Mouse (Mus musculus): ENCODE results near the gene Ttll9.

Gene Ttll9

DNA sequence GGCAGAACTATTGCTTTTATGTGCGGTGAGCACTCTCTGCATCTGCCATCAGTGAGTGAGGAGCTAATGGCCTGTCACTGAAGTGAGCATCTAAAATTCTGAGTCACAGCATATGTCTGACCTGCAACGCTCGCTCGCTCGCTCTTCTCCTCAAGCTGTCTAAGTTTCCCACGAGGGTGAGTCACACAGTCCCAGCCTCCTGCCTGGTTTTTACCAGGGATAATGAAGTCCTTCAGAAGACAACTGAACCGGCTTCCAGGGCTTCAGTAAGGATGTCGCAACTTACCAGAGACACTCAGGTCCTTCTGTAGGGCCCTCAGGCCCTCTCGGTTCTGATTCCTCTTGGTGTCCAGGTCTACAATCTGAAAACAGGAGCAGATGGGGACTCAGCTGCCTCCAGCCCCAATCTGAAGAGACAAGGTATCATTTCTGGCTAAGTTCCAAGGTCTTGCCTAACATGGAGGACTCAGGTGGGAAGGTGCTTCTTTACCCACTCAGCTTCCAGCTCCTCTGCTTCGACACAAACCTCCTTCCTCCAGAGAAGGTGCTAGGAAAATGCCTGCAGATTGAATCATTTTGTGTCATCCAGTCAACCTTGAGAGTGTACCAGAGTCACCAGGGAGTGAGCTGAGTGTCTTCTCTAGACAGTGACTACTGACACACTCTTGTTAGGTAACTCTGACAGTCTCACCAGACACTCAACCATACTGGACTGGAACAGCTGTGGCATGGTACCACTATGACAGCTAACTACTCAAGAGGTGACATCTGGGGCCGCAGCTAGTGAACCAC, 51.6 kb downstream of the Ttll9 start:
- Histone ChIP-seq H3K4me3 (replicated peaks; ENCODE audit: low read length) (peak overlapping the region; percentile 95), H3K36me3 (ENCODE audit: insufficient read depth, low read length) (peaks cover 53% of the 10 kb centered on the region), H3K27me3 (ENCODE audit: insufficient read depth, low read length) (peaks cover 21% of the 10 kb centered on the region), H3K9me3 (ENCODE audit: low read length) (no peaks in the 10 kb centered on the region), H3K4me1 (replicated peaks; ENCODE audit: low read depth, low read length) (peaks cover 47% of the 10 kb centered on the region)
- TF ChIP-seq NANOG (IDR thresholded peaks at IDR 0.05; ENCODE audit: borderline replicate concordance, low read length) (no peak), CTCF (conservative IDR thresholded peaks at IDR 0.05; ENCODE audit: low read length) (no peak), POU5F1 (IDR thresholded peaks at IDR 0.05; ENCODE audit: borderline replicate concordance, low read length) (no peak)

DNA sequence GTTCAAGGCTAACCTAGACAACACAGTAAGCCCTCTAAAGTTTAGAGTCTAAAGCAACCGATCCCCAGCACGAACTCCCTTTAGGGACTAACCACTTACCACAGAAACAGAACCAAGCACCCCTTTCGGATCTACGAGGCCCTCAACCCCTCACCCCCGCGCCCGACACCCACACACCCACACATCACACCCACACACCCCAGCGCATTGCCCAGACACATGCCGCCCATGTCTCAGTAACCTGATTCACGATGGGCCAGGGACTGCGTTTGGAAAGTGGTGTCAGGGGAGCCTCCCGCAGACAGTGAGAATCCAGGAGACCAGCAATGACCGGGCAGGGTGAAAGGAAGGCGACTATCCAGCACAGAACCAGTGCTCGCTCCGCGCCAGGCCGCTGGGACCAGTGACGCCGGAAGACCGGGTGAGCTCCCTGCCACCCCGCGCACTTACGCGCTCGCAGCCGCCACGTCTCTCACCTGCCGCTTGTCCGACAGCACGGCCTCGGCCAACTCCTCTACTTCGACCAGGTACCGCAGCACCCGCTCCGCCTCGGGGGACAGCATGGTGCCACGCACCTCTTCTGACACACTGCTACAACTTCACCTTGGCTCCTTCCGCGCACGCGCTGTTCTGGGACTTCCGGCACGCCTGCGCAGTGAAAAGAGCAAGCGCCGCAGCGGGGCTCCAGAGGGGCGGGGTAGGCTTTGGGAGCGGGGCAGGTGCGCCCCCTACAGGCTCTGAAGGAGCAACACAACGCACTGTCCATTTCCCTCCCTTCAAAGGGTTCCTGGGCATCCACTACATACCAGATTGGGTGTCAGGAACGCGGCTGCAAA, 52.7 kb downstream of the Ttll9 start, which contains the start of gene Pdrg1:
Gene Pdrg1, minus strand, starts transcription at position 670 of the 836 bp plus-strand sequence.
- Histone ChIP-seq H3K4me1 (replicated peaks; ENCODE audit: low read depth, low read length) (peaks cover 37% of the 10 kb centered on the region), H3K4me3 (replicated peaks; ENCODE audit: low read length) (peak within 1 kb of the TSS; percentile 95), H3K36me3 (ENCODE audit: insufficient read depth, low read length) (peaks cover 42% of the 10 kb centered on the region), H3K27me3 (ENCODE audit: insufficient read depth, low read length) (peaks cover 29% of the 10 kb centered on the region), H3K9me3 (ENCODE audit: low read length) (no peaks in the 10 kb centered on the region)
- TF ChIP-seq CTCF (conservative IDR thresholded peaks at IDR 0.05; ENCODE audit: low read length) (peak; percentile 77), NANOG (IDR thresholded peaks at IDR 0.05; ENCODE audit: borderline replicate concordance, low read length) (no peak)

DNA sequence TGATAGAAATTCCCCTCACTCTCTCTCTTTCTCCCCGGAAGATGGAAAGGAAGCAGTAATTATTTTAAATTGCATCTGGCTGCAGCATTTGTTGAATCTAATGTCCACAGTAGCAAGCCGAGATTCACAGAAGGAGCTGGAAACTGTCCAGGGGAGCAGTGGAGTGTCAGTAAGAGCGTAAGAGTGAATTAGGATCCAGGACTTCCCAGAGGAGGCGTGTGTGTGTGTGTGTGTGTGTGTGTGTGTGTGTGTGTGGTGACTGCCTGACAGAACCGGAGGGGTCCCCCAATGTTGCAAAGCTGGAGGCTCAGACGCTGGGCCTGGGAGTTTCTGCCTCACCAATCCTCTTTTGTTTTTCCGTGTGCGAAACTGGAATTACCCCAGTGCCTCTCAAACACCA, 53.5 kb downstream of the Ttll9 start:
- TF ChIP-seq CTCF (conservative IDR thresholded peaks at IDR 0.05; ENCODE audit: low read length): no peak
- no peak for TF ChIP-seq POU5F1 (IDR thresholded peaks at IDR 0.05; ENCODE audit: borderline replicate concordance, low read length)
- no peak for TF ChIP-seq NANOG (IDR thresholded peaks at IDR 0.05; ENCODE audit: borderline replicate concordance, low read length)
- no peaks in the 10 kb centered on the region for H3K9me3 ChIP-seq (ENCODE audit: low read length)
- H3K27me3 ChIP-seq (ENCODE audit: insufficient read depth, low read length): peaks cover 34% of the 10 kb centered on the region
- H3K4me3 ChIP-seq (replicated peaks; ENCODE audit: low read length): no peak overlapping the region
- peaks cover 34% of the 10 kb centered on the region for H3K36me3 ChIP-seq (ENCODE audit: insufficient read depth, low read length)
- peaks cover 38% of the 10 kb centered on the region for H3K4me1 ChIP-seq (replicated peaks; ENCODE audit: low read depth, low read length)

DNA sequence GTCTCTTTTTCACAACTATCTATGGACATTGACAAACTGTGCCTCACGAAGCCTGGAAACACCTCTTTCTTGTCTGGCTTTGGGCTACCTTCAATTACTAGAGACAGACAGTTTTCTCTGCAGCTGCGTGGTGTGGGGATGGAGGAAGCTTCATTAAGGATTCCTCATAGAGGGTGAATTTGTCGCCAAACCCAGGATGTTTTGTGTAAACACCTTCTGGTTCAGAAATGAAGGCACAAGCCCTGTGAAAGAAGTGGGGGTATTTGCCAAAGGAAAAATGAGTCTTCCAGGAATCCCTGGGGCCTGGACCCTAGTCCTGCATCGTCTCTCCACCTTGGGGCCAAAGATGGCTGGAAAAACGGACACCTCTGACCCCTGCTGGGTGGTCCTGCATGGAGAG, 54.5 kb downstream of the Ttll9 start:
- Histone ChIP-seq H3K4me3 (replicated peaks; ENCODE audit: low read length) (no peak overlapping the region), H3K4me1 (replicated peaks; ENCODE audit: low read depth, low read length) (peaks cover 41% of the 10 kb centered on the region), H3K9me3 (ENCODE audit: low read length) (no peaks in the 10 kb centered on the region), H3K27me3 (ENCODE audit: insufficient read depth, low read length) (peaks cover 34% of the 10 kb centered on the region), H3K36me3 (ENCODE audit: insufficient read depth, low read length) (peaks cover 24% of the 10 kb centered on the region)
- TF ChIP-seq NANOG (IDR thresholded peaks at IDR 0.05; ENCODE audit: borderline replicate concordance, low read length): no peak
- no peak for TF ChIP-seq POU5F1 (IDR thresholded peaks at IDR 0.05; ENCODE audit: borderline replicate concordance, low read length)
- no peak for TF ChIP-seq CTCF (conservative IDR thresholded peaks at IDR 0.05; ENCODE audit: low read length)

DNA sequence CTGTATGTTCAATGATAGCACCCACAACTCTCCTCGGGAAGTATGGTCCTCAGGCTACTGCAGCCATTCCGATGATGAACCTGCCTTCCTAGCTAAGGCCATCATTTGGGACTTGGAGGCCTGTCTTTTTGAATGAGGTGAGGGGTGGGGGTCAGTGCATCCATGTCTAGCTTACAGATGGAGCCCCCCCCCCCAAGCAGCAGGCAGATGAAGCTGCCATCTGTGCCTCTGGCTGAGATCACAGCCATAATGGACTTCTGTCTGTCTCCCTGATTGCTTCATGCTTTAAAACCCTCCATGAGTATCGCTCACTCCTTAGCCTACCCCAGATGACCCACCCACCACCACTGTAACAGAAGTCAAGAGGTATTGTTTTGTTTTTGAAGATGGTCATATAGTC, 57.1 kb downstream of the Ttll9 start:
- Histone ChIP-seq H3K9me3 (ENCODE audit: low read length) (no peaks in the 10 kb centered on the region), H3K27me3 (ENCODE audit: insufficient read depth, low read length) (peaks cover 38% of the 10 kb centered on the region), H3K36me3 (ENCODE audit: insufficient read depth, low read length) (no peaks in the 10 kb centered on the region), H3K4me1 (replicated peaks; ENCODE audit: low read depth, low read length) (peaks cover 31% of the 10 kb centered on the region), H3K4me3 (replicated peaks; ENCODE audit: low read length) (no peak overlapping the region)
- TF ChIP-seq POU5F1 (IDR thresholded peaks at IDR 0.05; ENCODE audit: borderline replicate concordance, low read length): no peak
- TF ChIP-seq NANOG (IDR thresholded peaks at IDR 0.05; ENCODE audit: borderline replicate concordance, low read length): no peak
- no peak for TF ChIP-seq CTCF (conservative IDR thresholded peaks at IDR 0.05; ENCODE audit: low read length)

- Histone ChIP-seq H3K4me3 (replicated peaks; ENCODE audit: low read length) (no peak overlapping the region), H3K27me3 (ENCODE audit: insufficient read depth, low read length) (peaks cover 42% of the 10 kb centered on the region), H3K36me3 (ENCODE audit: insufficient read depth, low read length) (no peaks in the 10 kb centered on the region), H3K9me3 (ENCODE audit: low read length) (no peaks in the 10 kb centered on the region), H3K4me1 (replicated peaks; ENCODE audit: low read depth, low read length) (peaks cover 22% of the 10 kb centered on the region)
- TF ChIP-seq POU5F1 (IDR thresholded peaks at IDR 0.05; ENCODE audit: borderline replicate concordance, low read length) (no peak), NANOG (IDR thresholded peaks at IDR 0.05; ENCODE audit: borderline replicate concordance, low read length) (no peak), CTCF (conservative IDR thresholded peaks at IDR 0.05; ENCODE audit: low read length) (no peak)
Observed at GRCm38 (mm10) chr2:153021163-153021562, 58.9 kb downstream of the Ttll9 start.

- Histone ChIP-seq H3K4me3 (replicated peaks; ENCODE audit: low read length) (no peak overlapping the region), H3K27me3 (ENCODE audit: insufficient read depth, low read length) (peaks cover 41% of the 10 kb centered on the region), H3K4me1 (replicated peaks; ENCODE audit: low read depth, low read length) (peaks cover 22% of the 10 kb centered on the region), H3K9me3 (ENCODE audit: low read length) (no peaks in the 10 kb centered on the region), H3K36me3 (ENCODE audit: insufficient read depth, low read length) (no peaks in the 10 kb centered on the region)
- no peak for TF ChIP-seq NANOG (IDR thresholded peaks at IDR 0.05; ENCODE audit: borderline replicate concordance, low read length)
- no peak for TF ChIP-seq POU5F1 (IDR thresholded peaks at IDR 0.05; ENCODE audit: borderline replicate concordance, low read length)
- no peak for TF ChIP-seq CTCF (conservative IDR thresholded peaks at IDR 0.05; ENCODE audit: low read length)
Observed at GRCm38 (mm10) chr2:153022855-153023254, 60.6 kb downstream of the Ttll9 start.

DNA sequence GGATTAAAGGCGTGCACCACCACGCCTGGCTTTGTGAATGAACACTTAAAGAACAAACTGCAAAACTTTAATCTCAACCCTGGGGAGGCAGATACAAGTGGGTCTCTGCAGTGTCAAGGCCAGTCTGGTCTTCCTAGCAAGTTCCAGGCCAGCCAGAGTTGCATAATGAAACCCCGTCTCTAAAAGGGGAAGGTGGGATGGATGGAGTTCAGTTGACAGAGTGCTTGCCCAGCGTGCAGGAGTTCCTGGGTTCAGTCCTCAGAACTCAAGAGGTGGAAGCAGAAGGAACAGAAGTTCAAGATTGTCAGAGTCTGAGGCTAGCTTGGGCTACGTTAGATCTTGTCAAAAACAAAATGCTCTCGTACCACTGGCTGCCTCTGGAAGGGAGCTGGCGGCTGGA, 63.8 kb downstream of the Ttll9 start:
- no peak for TF ChIP-seq NANOG (IDR thresholded peaks at IDR 0.05; ENCODE audit: borderline replicate concordance, low read length)
- no peak for TF ChIP-seq POU5F1 (IDR thresholded peaks at IDR 0.05; ENCODE audit: borderline replicate concordance, low read length)
- TF ChIP-seq CTCF (conservative IDR thresholded peaks at IDR 0.05; ENCODE audit: low read length): no peak

More for the DNA sequence above, 63.8 kb downstream of the Ttll9 start:
- Histone ChIP-seq H3K9me3 (ENCODE audit: low read length) (no peaks in the 10 kb centered on the region), H3K4me1 (replicated peaks; ENCODE audit: low read depth, low read length) (peaks cover 18% of the 10 kb centered on the region), H3K4me3 (replicated peaks; ENCODE audit: low read length) (no peak overlapping the region), H3K27me3 (ENCODE audit: insufficient read depth, low read length) (peaks cover 48% of the 10 kb centered on the region), H3K36me3 (ENCODE audit: insufficient read depth, low read length) (no peaks in the 10 kb centered on the region)

Data from E14TG2a.4 (cell line).